Mouse (Mus musculus): ENCODE data around the gene Slc43a1.
"Not testable (repeated sequence)": the region's sequence is repeated elsewhere in the genome, so short reads cannot be mapped to it uniquely, and the experiment has no call there.

DNA sequence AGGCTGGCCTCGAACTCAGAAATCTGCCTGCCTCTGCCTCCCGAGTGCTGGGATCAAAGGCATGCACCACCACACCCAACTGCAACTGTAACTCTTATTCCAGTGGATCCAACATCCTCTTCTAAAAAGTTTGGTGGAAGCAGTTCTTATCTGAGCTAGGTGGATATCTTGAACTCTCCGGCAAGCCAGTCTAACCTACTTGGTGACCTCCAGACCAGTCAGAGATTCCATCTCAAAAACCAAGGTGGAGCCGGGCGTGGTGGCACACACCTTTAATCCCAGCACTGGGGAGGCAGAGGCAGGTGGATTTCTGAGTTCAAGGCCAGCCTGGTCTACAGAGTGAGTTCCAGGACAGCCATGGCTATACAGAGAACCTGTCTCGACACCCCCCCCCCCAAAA, 58.0 kb downstream of the Slc43a1 start:
- TF ChIP-seq CTCF, EP300 (IDR thresholded peaks at IDR 0.05): not testable (repeated sequence)

Measured in lung, postnatal 0 days (tissue).